Mouse (Mus musculus): Measurements from ENCODE around the gene D11Wsu47e.

- TF ChIP-seq CTCF (IDR thresholded peaks at IDR 0.05), result no peak
- peak; percentile 88 for TF ChIP-seq EP300 (IDR thresholded peaks at IDR 0.05)
Observed at GRCm38 (mm10) chr11:113683957-113684706, at the start of gene D11Wsu47e, which contains the start of gene Fam104a.
